Mouse (Mus musculus) T-helper 17 cell (primary cell): ENCODE measurements around the gene Prm1.

Experiments used
- in situ Hi-C, 2 experiments: fragments of 300-600 bp; cut with MboI, MseI; formaldehyde crosslinking; loops; 1 replicate in 1 of 2; 2 replicates in 1 of 2; pipeline ENCODE4 v1.15.1; 2025; ENCODE audit warnings: high pct_unique_total_duplicates in 2 of 2

Prm1 gene

GRCm38 (mm10) chr16:10783883-10784792, 21.5 kb downstream of the Prm1 start:
- in situ Hi-C loops = loop anchor here in 1 of 2 experiments (5.0 kb wide), 2 partner anchors 37 to 117 kb away; no protein-coding TSS in a partner anchor

- in situ Hi-C loops = loop anchor here in 1 of 2 experiments (5.0 kb wide), 2 partner anchors 36 to 116 kb away; no protein-coding TSS in a partner anchor
These were observed 22.2 kb downstream of the Prm1 start for GRCm38 (mm10) chr16:10783451-10783850.

- in situ Hi-C loops = loop anchor here in 1 of 2 experiments (5.0 kb wide), 2 partner anchors 36 to 116 kb away; no protein-coding TSS in a partner anchor
These were observed 22.5 kb downstream of the Prm1 start for GRCm38 (mm10) chr16:10783152-10783434.

GRCm38 (mm10) chr16:10782377-10783151, 23.1 kb downstream of the Prm1 start:
- in situ Hi-C loops = loop anchor here in 1 of 2 experiments (5.0 kb wide), 2 partner anchors 35 to 115 kb away; no protein-coding TSS in a partner anchor

- in situ Hi-C loops = loop anchor here in 1 of 2 experiments (5.0 kb wide), 2 partner anchors 35 to 115 kb away; no protein-coding TSS in a partner anchor
These were observed 23.7 kb downstream of the Prm1 start for GRCm38 (mm10) chr16:10781862-10782371.

GRCm38 (mm10) chr16:10780631-10781120, 25.0 kb downstream of the Prm1 start:
- in situ Hi-C loops = loop anchor here in 1 of 2 experiments (5.0 kb wide), 2 partner anchors 33 to 113 kb away; no protein-coding TSS in a partner anchor

- in situ Hi-C loops = no loop called here
These were observed 28.0 kb downstream of the Prm1 start for GRCm38 (mm10) chr16:10777579-10778160.

GRCm38 (mm10) chr16:10776322-10776721, 29.3 kb downstream of the Prm1 start:
- in situ Hi-C loops = no loop called here

- in situ Hi-C loops = loop anchor here in 1 of 2 experiments (5.0 kb wide), 1 partner anchor 112 kb away; no protein-coding TSS in a partner anchor
These were observed 30.9 kb downstream of the Prm1 start for GRCm38 (mm10) chr16:10774726-10775125.

- in situ Hi-C loops = loop anchor here in 1 of 2 experiments (5.0 kb wide), 1 partner anchor 111 kb away; no protein-coding TSS in a partner anchor
These were observed 32.1 kb downstream of the Prm1 start for GRCm38 (mm10) chr16:10773543-10773942.

- in situ Hi-C loops = loop anchor here in 1 of 2 experiments (5.0 kb wide), 1 partner anchor 110 kb away; no protein-coding TSS in a partner anchor
These were observed 33.7 kb downstream of the Prm1 start for GRCm38 (mm10) chr16:10771769-10772510.

GRCm38 (mm10) chr16:10770531-10771325, 34.9 kb downstream of the Prm1 start:
- in situ Hi-C loops = loop anchor here in 1 of 2 experiments (5.0 kb wide), 1 partner anchor 108 kb away; no protein-coding TSS in a partner anchor

- in situ Hi-C loops = loop anchor here in 1 of 2 experiments (5.0 kb wide), 1 partner anchor 107 kb away; no protein-coding TSS in a partner anchor
These were observed 36.0 kb downstream of the Prm1 start for GRCm38 (mm10) chr16:10769661-10770060.

- in situ Hi-C loops = no loop called here
These were observed 36.8 kb downstream of the Prm1 start for GRCm38 (mm10) chr16:10768821-10769220.

- in situ Hi-C loops = no loop called here
These were observed 38.5 kb downstream of the Prm1 start for GRCm38 (mm10) chr16:10767158-10767557.

- in situ Hi-C loops = no loop called here
These were observed 41.3 kb downstream of the Prm1 start for GRCm38 (mm10) chr16:10764323-10764722.

GRCm38 (mm10) chr16:10763540-10764264, 41.9 kb downstream of the Prm1 start:
- in situ Hi-C loops = no loop called here

GRCm38 (mm10) chr16:10762569-10763180, 43.0 kb downstream of the Prm1 start:
- in situ Hi-C loops = no loop called here
